Mouse (Mus musculus) heart, postnatal 0 days (tissue): Measurements from ENCODE around the gene Cdh20.

Experiments
- CTCF ChIP-seq: IDR thresholded peaks from 2 replicates; pipeline ENCODE4 v1.5.1; 2016; ENCODE audit warnings: antibody characterized with exemption, control low read depth, low read depth
- EP300 ChIP-seq: IDR thresholded peaks from 2 replicates; pipeline ENCODE4 v1.6.1; 2016; ENCODE audit warnings: antibody characterized with exemption, low read depth

DNA sequence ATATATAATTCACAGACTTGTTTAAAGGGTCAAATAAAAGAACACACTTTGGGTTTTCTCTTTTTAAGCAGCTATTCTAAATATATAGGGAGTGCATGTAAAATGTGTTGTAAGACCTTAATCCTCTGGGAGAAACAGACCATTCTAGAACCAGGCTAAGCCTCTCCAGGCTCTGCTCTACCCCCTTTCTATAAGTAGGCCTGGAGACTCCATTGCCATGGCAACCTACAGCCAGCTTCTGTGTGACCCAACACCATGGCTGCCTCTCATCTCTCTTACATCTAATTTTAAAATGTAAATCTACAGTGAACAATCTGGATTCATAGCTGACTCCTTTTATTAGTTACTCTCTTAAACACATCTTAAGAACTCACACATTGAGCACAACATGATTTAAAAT is 133.5 kb downstream of the Cdh20 start:
- TF ChIP-seq CTCF (no peak), EP300 (no peak)
